Mouse (Mus musculus): ENCODE measurements around the gene App.

The App gene

GRCm38 (mm10) chr16:85071791-85072190 is 101.8 kb downstream of the App start:
- DNase-seq, result no peak

GRCm38 (mm10) chr16:85071248-85071647 is 102.3 kb downstream of the App start:
- no peak for DNase-seq

GRCm38 (mm10) chr16:85067254-85067893 is 106.2 kb downstream of the App start:
- peak; percentile 44 for DNase-seq

- no peak for DNase-seq
Observed at GRCm38 (mm10) chr16:85066227-85066626, 107.3 kb downstream of the App start.

- DNase-seq, result no peak
Observed at GRCm38 (mm10) chr16:85064800-85065199, 108.8 kb downstream of the App start.

GRCm38 (mm10) chr16:85062732-85063131 is 110.8 kb downstream of the App start:
- DNase-seq, result no peak

- no peak for DNase-seq
Observed at GRCm38 (mm10) chr16:85061725-85062124, 111.8 kb downstream of the App start.

GRCm38 (mm10) chr16:85058138-85058537 is 115.4 kb downstream of the App start:
- DNase-seq, result no peak

GRCm38 (mm10) chr16:85056212-85056611 is 117.4 kb downstream of the App start:
- no peak for DNase-seq

GRCm38 (mm10) chr16:85053996-85054395 is 119.6 kb downstream of the App start:
- no peak for DNase-seq

GRCm38 (mm10) chr16:85047310-85047709 is 126.3 kb downstream of the App start:
- no peak for DNase-seq

- no peak for DNase-seq
Observed at GRCm38 (mm10) chr16:85041153-85041959, 132.2 kb downstream of the App start.

GRCm38 (mm10) chr16:85038731-85039130 is 134.8 kb downstream of the App start:
- DNase-seq, result peak; percentile 48

- no peak for DNase-seq
Observed at GRCm38 (mm10) chr16:85037969-85038644, 135.5 kb downstream of the App start.

- no peak for DNase-seq
Observed at GRCm38 (mm10) chr16:85035815-85036214, 137.8 kb downstream of the App start.

GRCm38 (mm10) chr16:85033747-85034146 is 139.8 kb downstream of the App start:
- DNase-seq, result no peak

GRCm38 (mm10) chr16:85030810-85031209 is 142.8 kb downstream of the App start:
- DNase-seq, result no peak

GRCm38 (mm10) chr16:85028396-85028795 is 145.2 kb downstream of the App start:
- no peak for DNase-seq

GRCm38 (mm10) chr16:85024706-85025105 is 148.9 kb downstream of the App start:
- DNase-seq, result no peak

- DNase-seq, result no peak
Observed at GRCm38 (mm10) chr16:85023106-85023505, 150.5 kb downstream of the App start.

- no peak for DNase-seq
Observed at GRCm38 (mm10) chr16:85020696-85021323, 152.8 kb downstream of the App start.

- DNase-seq, result no peak
Observed at GRCm38 (mm10) chr16:85019273-85019672, 154.3 kb downstream of the App start.

- no peak for DNase-seq
Observed at GRCm38 (mm10) chr16:85017845-85018244, 155.7 kb downstream of the App start.
